Mouse (Mus musculus) limb, embryonic 12.5 days (tissue): ENCODE data around the gene Lrrtm4. TPM values are rescaled to one million over a fixed set of nuclear protein-coding genes. Genes with fewer than 3 reads are reported as not detected.

Experiments
- ATAC-seq: fragments of 200-750 bp; cut with Nextera tagmentation; 2 replicates; pipeline ENCODE4 v1.8.0; 2017; ENCODE audit warnings: low read depth, moderate TSS enrichment; ENCODE audit not compliant: insufficient number of reproducible peaks, insufficient read depth, low FRiP score, low TSS enrichment
- H3K27ac ChIP-seq: fragments of 300-500 bp; sonication (generic); 2 replicates; pipeline ENCODE4 v1.5.1; 2016; ENCODE audit warnings: mild to moderate bottlenecking, moderate library complexity
- H3K27me3 ChIP-seq: fragments of 300-500 bp; sonication (generic); 2 replicates; pipeline ENCODE4 v1.6.1; 2016; ENCODE audit warnings: mild to moderate bottlenecking, moderate library complexity
- H3K36me3 ChIP-seq: fragments of 300-500 bp; sonication (generic); 2 replicates; pipeline ENCODE4 v1.6.1; 2016; ENCODE audit warnings: mild to moderate bottlenecking, moderate library complexity
- H3K4me1 ChIP-seq: fragments of 300-500 bp; sonication (generic); replicated peaks from 2 replicates; pipeline ENCODE4 v1.6.1; 2016
- H3K4me2 ChIP-seq: fragments of 300-500 bp; sonication (generic); 2 replicates; pipeline ENCODE4 v1.6.1; 2016; ENCODE audit warnings: mild to moderate bottlenecking, moderate library complexity
- H3K4me3 ChIP-seq: fragments of 300-500 bp; sonication (generic); replicated peaks from 2 replicates; pipeline ENCODE4 v1.5.1; 2016; ENCODE audit warnings: mild to moderate bottlenecking
- H3K9ac ChIP-seq: fragments of 300-500 bp; sonication (generic); replicated peaks from 2 replicates; pipeline ENCODE4 v1.6.1; 2016; ENCODE audit warnings: mild to moderate bottlenecking, moderate library complexity
- H3K9me3 ChIP-seq: fragments of 300-500 bp; sonication (generic); 2 replicates; pipeline ENCODE4 v1.6.1; 2016; ENCODE audit warnings: mild to moderate bottlenecking, moderate library complexity
- WGBS: fragments of 180-500 bp; shearing (Covaris S2); methylation state at CpG from one replicate; pipeline ENCODE4 v1.1.7; 2016; 5-methylcytosine and 5-hydroxymethylcytosine counted together
- polyA plus RNA-seq: library from polyadenylated mRNA; unstranded; fragments of >200 nt; fragmentation: Nextera tagmentation; extraction: Ambion mirVana; gene quantifications from 2 replicates; pipeline ENCODE4 v1.2.1, GENCODE M21; 2016

Gene Lrrtm4
- polyA plus RNA-seq, 1 experiment from 2014 or later: 1.3 TPM

- H3K4me1 ChIP-seq: no peaks in the 10 kb centered on the region
- H3K27ac ChIP-seq: no peak overlapping the region
- H3K4me3 ChIP-seq: no peak overlapping the region
- no peaks in the 10 kb centered on the region for H3K9me3 ChIP-seq
- 86% methylated on average over 5 of the region's 5 CpGs for WGBS
- H3K27me3 ChIP-seq: no peaks in the 10 kb centered on the region
- ATAC-seq: no peak
- H3K4me2 ChIP-seq: no peak overlapping the region
- H3K36me3 ChIP-seq: no peaks in the 10 kb centered on the region
- no peak overlapping the region for H3K9ac ChIP-seq
These were observed 701.8 kb downstream of the Lrrtm4 start for GRCm38 (mm10) chr6:80720468-80720867.

- Histone ChIP-seq H3K4me2 (no peak overlapping the region), H3K9ac (no peak overlapping the region), H3K36me3 (no peaks in the 10 kb centered on the region), H3K9me3 (no peaks in the 10 kb centered on the region), H3K4me3 (no peak overlapping the region), H3K4me1 (no peaks in the 10 kb centered on the region), H3K27me3 (no peaks in the 10 kb centered on the region), H3K27ac (no peak overlapping the region)
- WGBS: 90% methylated on average over 3 of the region's 3 CpGs
- no peak for ATAC-seq
These were observed 714.7 kb downstream of the Lrrtm4 start for GRCm38 (mm10) chr6:80733416-80733815.

DNA sequence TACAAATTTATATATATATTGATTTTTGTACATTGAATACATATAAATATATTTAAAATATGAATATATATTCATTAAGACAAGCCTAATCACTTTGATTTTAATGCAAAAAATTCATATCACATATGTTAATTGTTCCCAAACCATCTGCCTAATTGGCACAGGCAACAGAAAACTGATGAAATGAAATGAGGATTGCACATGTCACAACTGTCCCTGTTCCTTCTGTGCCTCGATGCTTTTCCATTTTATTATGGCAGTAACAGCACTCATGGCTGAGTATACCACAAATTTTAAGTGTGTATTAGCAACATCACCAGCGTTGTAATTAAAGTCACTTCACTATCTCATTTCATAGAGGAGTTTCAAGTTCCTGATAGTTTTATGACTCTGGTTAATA, 732.1 kb downstream of the Lrrtm4 start:
- no peaks in the 10 kb centered on the region for H3K4me1 ChIP-seq
- no peak overlapping the region for H3K9ac ChIP-seq
- WGBS: 72% methylated on average over 2 of the region's 2 CpGs
- no peaks in the 10 kb centered on the region for H3K27me3 ChIP-seq
- no peak overlapping the region for H3K4me3 ChIP-seq
- no peak overlapping the region for H3K4me2 ChIP-seq
- no peak for ATAC-seq
- H3K36me3 ChIP-seq: no peaks in the 10 kb centered on the region
- H3K9me3 ChIP-seq: no peaks in the 10 kb centered on the region
- H3K27ac ChIP-seq: no peak overlapping the region

DNA sequence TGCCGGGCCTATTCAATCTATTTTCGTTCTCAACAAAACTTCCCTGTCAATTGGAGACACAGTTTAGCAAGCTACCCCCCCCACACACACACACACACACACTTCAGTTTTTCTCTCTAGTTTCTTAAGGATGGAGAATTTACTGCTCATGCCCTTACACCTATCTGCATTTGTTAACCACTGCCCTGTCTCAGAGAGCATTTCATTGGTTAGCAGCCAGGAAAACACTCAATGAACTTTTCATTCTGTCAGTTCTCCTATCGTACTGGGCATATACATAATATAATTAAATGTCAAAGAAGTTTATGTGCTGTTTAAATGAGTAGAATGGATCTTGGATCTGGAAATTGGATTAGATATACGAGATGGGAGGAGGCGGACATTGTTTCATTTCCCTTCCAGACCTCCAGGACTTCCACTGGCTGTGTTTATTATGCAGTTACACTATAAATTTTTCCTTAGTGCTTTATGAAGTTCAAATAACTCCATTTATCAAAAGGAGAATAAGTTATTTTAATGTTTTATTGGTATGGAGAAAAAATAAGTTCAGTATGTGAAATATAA, 742.0 kb downstream of the Lrrtm4 start:
- H3K36me3 ChIP-seq: no peaks in the 10 kb centered on the region
- no peaks in the 10 kb centered on the region for H3K9me3 ChIP-seq
- H3K4me1 ChIP-seq: no peaks in the 10 kb centered on the region
- no peak overlapping the region for H3K27ac ChIP-seq
- ATAC-seq: no peak
- no peak overlapping the region for H3K4me2 ChIP-seq
- no peak overlapping the region for H3K4me3 ChIP-seq
- WGBS: 72% methylated on average over 5 of the region's 5 CpGs
- H3K27me3 ChIP-seq: no peaks in the 10 kb centered on the region
- no peak overlapping the region for H3K9ac ChIP-seq

GRCm38 (mm10) chr6:80786282-80786681, 767.6 kb downstream of the Lrrtm4 start:
- H3K27ac ChIP-seq: no peak overlapping the region
- no peak overlapping the region for H3K4me2 ChIP-seq
- ATAC-seq: no peak
- no peak overlapping the region for H3K9ac ChIP-seq
- no peaks in the 10 kb centered on the region for H3K9me3 ChIP-seq
- no peaks in the 10 kb centered on the region for H3K4me1 ChIP-seq
- H3K4me3 ChIP-seq: no peak overlapping the region
- no peaks in the 10 kb centered on the region for H3K36me3 ChIP-seq
- H3K27me3 ChIP-seq: no peaks in the 10 kb centered on the region

DNA sequence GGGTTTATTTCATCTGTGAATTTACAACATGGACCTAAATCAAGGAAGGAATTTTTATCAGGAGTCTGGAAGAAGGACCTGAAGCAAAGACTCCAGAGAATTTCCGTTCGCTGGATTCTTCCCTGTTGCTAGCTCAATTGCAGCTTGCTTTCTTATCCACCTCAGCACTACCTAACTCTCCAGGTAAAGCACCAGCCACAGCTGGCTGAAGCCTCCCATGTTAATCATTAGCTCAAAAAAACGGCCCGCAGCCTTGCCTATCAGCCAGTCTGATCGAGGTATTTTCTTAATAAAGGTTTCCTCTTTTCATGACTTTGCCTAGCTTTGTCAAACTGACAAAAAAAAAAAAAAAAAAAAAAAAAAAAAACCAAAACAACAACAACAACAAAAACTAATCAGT, 805.1 kb downstream of the Lrrtm4 start:
- H3K27me3 ChIP-seq: no peaks in the 10 kb centered on the region
- no peaks in the 10 kb centered on the region for H3K9me3 ChIP-seq
- H3K4me3 ChIP-seq: no peak overlapping the region
- WGBS: 81% methylated on average over 5 of the region's 5 CpGs
- no peaks in the 10 kb centered on the region for H3K4me1 ChIP-seq
- H3K27ac ChIP-seq: no peak overlapping the region
- H3K36me3 ChIP-seq: no peaks in the 10 kb centered on the region
- H3K9ac ChIP-seq: no peak overlapping the region
- ATAC-seq: no peak
- no peak overlapping the region for H3K4me2 ChIP-seq

- H3K4me1 ChIP-seq: no peaks in the 10 kb centered on the region
- H3K4me3 ChIP-seq: no peak overlapping the region
- H3K27me3 ChIP-seq: no peaks in the 10 kb centered on the region
- no peak overlapping the region for H3K27ac ChIP-seq
- WGBS: 83% methylated on average over 2 of the region's 2 CpGs
- ATAC-seq: no peak
- no peak overlapping the region for H3K4me2 ChIP-seq
- no peak overlapping the region for H3K9ac ChIP-seq
- H3K36me3 ChIP-seq: no peaks in the 10 kb centered on the region
- no peaks in the 10 kb centered on the region for H3K9me3 ChIP-seq
These were observed 821.1 kb downstream of the Lrrtm4 start for GRCm38 (mm10) chr6:80839784-80840183.

DNA sequence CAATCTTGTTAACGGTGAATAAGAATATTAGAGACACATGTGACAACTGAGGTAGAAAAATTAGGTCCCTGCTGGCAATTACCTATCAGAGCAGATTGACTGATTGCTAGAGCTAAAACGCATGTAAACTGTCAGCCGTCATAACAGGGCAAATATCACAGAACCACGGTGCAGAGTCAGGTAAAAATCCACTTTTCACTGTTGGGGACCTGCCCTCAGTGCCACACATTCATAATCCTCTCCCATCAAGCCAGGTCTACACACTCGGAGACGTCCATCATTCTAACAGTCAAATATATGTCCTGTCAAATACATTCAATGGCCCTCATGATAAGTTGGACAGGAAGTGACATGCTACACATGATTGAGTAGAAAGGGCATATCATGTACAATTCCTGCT, 826.6 kb downstream of the Lrrtm4 start:
- Histone ChIP-seq H3K27ac (no peak overlapping the region), H3K9me3 (no peaks in the 10 kb centered on the region), H3K27me3 (no peaks in the 10 kb centered on the region), H3K4me2 (no peak overlapping the region), H3K4me3 (no peak overlapping the region), H3K4me1 (no peaks in the 10 kb centered on the region), H3K36me3 (no peaks in the 10 kb centered on the region), H3K9ac (no peak overlapping the region)
- ATAC-seq: no peak
- WGBS: 80% methylated on average over 6 of the region's 6 CpGs

DNA sequence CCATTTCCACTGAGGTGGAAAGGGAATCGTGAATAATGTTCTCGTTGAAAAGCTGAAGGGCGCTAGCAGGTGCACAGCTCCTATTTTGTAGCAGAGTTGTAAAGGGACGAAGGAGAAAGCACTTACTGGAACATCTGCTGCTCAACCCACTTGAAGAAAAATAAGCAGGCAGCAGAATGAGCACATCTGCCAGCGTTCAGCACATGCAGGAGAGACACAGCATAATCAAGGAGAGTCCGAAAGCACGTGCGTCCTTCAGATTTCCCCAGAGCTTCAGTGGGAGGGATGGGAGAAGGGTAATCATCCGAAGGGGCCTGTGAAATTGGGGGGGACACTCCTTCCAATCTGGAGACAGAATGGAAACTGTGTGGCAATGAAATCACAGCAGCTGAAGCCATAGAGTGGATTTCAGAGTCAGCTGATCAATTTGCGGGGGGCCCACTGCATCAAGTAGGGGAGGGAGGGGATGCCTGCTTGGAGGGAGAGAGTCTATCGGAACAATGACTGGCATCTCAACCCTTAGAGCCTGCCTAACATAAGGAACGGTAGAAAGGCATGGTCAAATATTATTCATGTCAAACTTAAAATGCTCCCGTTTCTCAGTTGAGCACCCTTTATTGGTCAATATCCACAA, 838.4 kb downstream of the Lrrtm4 start:
- 83% methylated on average over 13 of the region's 13 CpGs for WGBS
- Histone ChIP-seq H3K27ac (no peak overlapping the region), H3K4me2 (no peak overlapping the region), H3K4me1 (no peaks in the 10 kb centered on the region), H3K4me3 (no peak overlapping the region), H3K9me3 (no peaks in the 10 kb centered on the region), H3K36me3 (no peaks in the 10 kb centered on the region), H3K9ac (no peak overlapping the region), H3K27me3 (no peaks in the 10 kb centered on the region)
- no peak for ATAC-seq

Other genes starting within 250 kb of the Lrrtm4 start
- not detected in 2 replicates for gene Gm20594, start 201.0 kb upstream of the Lrrtm4 start, polyA plus RNA-seq